Mouse (Mus musculus): Measurements from ENCODE around the gene Pax2. TPM values are rescaled to one million over a fixed set of nuclear protein-coding genes. Genes with fewer than 3 reads are reported as not detected.

Pax2 gene
- polyA plus RNA-seq, 1 experiment from 2014 or later, result 8.0 TPM

- Histone ChIP-seq H3K27me3 (ENCODE audit: control insufficient read depth, insufficient read depth, low read length) (peaks cover 97% of the 10 kb centered on the region), H3K36me3 (ENCODE audit: control insufficient read depth, insufficient read depth, low read length) (no peaks in the 10 kb centered on the region), H3K9me3 (ENCODE audit: control insufficient read depth, low read length) (no peaks in the 10 kb centered on the region), H3K4me1 (ENCODE audit: control insufficient read depth, insufficient read depth, low read length) (no peaks in the 10 kb centered on the region), H3K4me3 (ENCODE audit: low read depth, low read length) (no peak overlapping the region), H3K27ac (ENCODE audit: low read depth, low read length) (no peak overlapping the region), H3K9ac (ENCODE audit: low read length) (no peak overlapping the region), H3K4me2 (ENCODE audit: low read depth) (no peak overlapping the region)
- no peak for DNase-seq (ENCODE audit: low spot score)
- no peak for ATAC-seq (ENCODE audit: insufficient read depth, low FRiP score, low TSS enrichment)
- WGBS, result 4% methylated on average over 6 of the region's 6 CpGs
Observed at GRCm38 (mm10) chr19:44745741-44746140, 10.1 kb upstream of the Pax2 start.

- DNase-seq (ENCODE audit: low spot score), result peak; percentile 61
- no peak; the same call in 1 of the 2 replicates for ATAC-seq (ENCODE audit: insufficient read depth, low FRiP score, low TSS enrichment)
- Histone ChIP-seq H3K4me2 (ENCODE audit: low read depth) (peak overlapping the region; percentile 28), H3K4me3 (ENCODE audit: low read depth, low read length) (peak overlapping the region; percentile 29), H3K9ac (ENCODE audit: low read length) (peak overlapping the region; percentile 12), H3K4me1 (ENCODE audit: control insufficient read depth, insufficient read depth, low read length) (no peaks in the 10 kb centered on the region), H3K9me3 (ENCODE audit: control insufficient read depth, low read length) (no peaks in the 10 kb centered on the region), H3K27me3 (ENCODE audit: control insufficient read depth, insufficient read depth, low read length) (peaks cover 96% of the 10 kb centered on the region), H3K36me3 (ENCODE audit: control insufficient read depth, insufficient read depth, low read length) (no peaks in the 10 kb centered on the region), H3K27ac (ENCODE audit: low read depth, low read length) (peak overlapping the region; percentile 3; the same call in 1 of the 2 replicates)
- whole genome bisulfite sequencing, result 1% methylated on average over 38 of the region's 42 CpGs
Observed at GRCm38 (mm10) chr19:44746541-44747024, 9.3 kb upstream of the Pax2 start.

- Histone ChIP-seq H3K9ac (ENCODE audit: low read length) (no peak overlapping the region), H3K27ac (ENCODE audit: low read depth, low read length) (no peak overlapping the region), H3K9me3 (ENCODE audit: control insufficient read depth, low read length) (no peaks in the 10 kb centered on the region), H3K36me3 (ENCODE audit: control insufficient read depth, insufficient read depth, low read length) (no peaks in the 10 kb centered on the region), H3K4me1 (ENCODE audit: control insufficient read depth, insufficient read depth, low read length) (no peaks in the 10 kb centered on the region), H3K4me2 (ENCODE audit: low read depth) (no peak overlapping the region), H3K27me3 (ENCODE audit: control insufficient read depth, insufficient read depth, low read length) (peaks cover 96% of the 10 kb centered on the region), H3K4me3 (ENCODE audit: low read depth, low read length) (no peak overlapping the region)
- no peak for DNase-seq (ENCODE audit: low spot score)
- no peak for ATAC-seq (ENCODE audit: insufficient read depth, low FRiP score, low TSS enrichment)
- WGBS, result 5% methylated on average over 4 of the region's 4 CpGs
Observed at GRCm38 (mm10) chr19:44747471-44747870, 8.4 kb upstream of the Pax2 start.

- H3K9me3 ChIP-seq (ENCODE audit: control insufficient read depth, low read length), result no peaks in the 10 kb centered on the region
- H3K27me3 ChIP-seq (ENCODE audit: control insufficient read depth, insufficient read depth, low read length), result peaks cover 98% of the 10 kb centered on the region
- H3K4me3 ChIP-seq (ENCODE audit: low read depth, low read length), result peak overlapping the region; percentile 13; the same call in 1 of the 2 replicates
- 1% methylated on average over 5 of the region's 5 CpGs for WGBS
- DNase-seq (ENCODE audit: low spot score), result peak; percentile 38
- H3K9ac ChIP-seq (ENCODE audit: low read length), result no peak overlapping the region
- H3K4me1 ChIP-seq (ENCODE audit: control insufficient read depth, insufficient read depth, low read length), result no peaks in the 10 kb centered on the region
- no peak overlapping the region; the same call in none of the 2 replicates for H3K27ac ChIP-seq (ENCODE audit: low read depth, low read length)
- no peaks in the 10 kb centered on the region for H3K36me3 ChIP-seq (ENCODE audit: control insufficient read depth, insufficient read depth, low read length)
- H3K4me2 ChIP-seq (ENCODE audit: low read depth), result peak overlapping the region; percentile 36
- no peak for ATAC-seq (ENCODE audit: insufficient read depth, low FRiP score, low TSS enrichment)
Observed at GRCm38 (mm10) chr19:44748271-44748670, 7.6 kb upstream of the Pax2 start.

GRCm38 (mm10) chr19:44749061-44749990 is 6.5 kb upstream of the Pax2 start:
- H3K9ac ChIP-seq (ENCODE audit: low read length), result no peak overlapping the region
- H3K27ac ChIP-seq (ENCODE audit: low read depth, low read length), result peak overlapping the region; percentile 20; the same call in 1 of the 2 replicates
- H3K4me2 ChIP-seq (ENCODE audit: low read depth), result peak overlapping the region; percentile 36
- peak; percentile 44 for DNase-seq (ENCODE audit: low spot score)
- peak overlapping the region; percentile 10; the same call in 1 of the 2 replicates for H3K4me3 ChIP-seq (ENCODE audit: low read depth, low read length)
- peak; percentile 65; the same call in 1 of the 2 replicates for ATAC-seq (ENCODE audit: insufficient read depth, low FRiP score, low TSS enrichment)
- no peaks in the 10 kb centered on the region for H3K4me1 ChIP-seq (ENCODE audit: control insufficient read depth, insufficient read depth, low read length)
- peaks cover 98% of the 10 kb centered on the region for H3K27me3 ChIP-seq (ENCODE audit: control insufficient read depth, insufficient read depth, low read length)
- no peaks in the 10 kb centered on the region for H3K36me3 ChIP-seq (ENCODE audit: control insufficient read depth, insufficient read depth, low read length)
- H3K9me3 ChIP-seq (ENCODE audit: control insufficient read depth, low read length), result no peaks in the 10 kb centered on the region
- whole genome bisulfite sequencing, result under 1% methylated on average over 18 of the region's 18 CpGs

- ATAC-seq (ENCODE audit: insufficient read depth, low FRiP score, low TSS enrichment), result no peak
- DNase-seq (ENCODE audit: low spot score), result peak; percentile 71
- peak overlapping the region; percentile 22 for H3K4me3 ChIP-seq (ENCODE audit: low read depth, low read length)
- no peaks in the 10 kb centered on the region for H3K9me3 ChIP-seq (ENCODE audit: control insufficient read depth, low read length)
- peaks cover 4% of the 10 kb centered on the region for H3K4me1 ChIP-seq (ENCODE audit: control insufficient read depth, insufficient read depth, low read length)
- H3K4me2 ChIP-seq (ENCODE audit: low read depth), result peak overlapping the region; percentile 25
- H3K27me3 ChIP-seq (ENCODE audit: control insufficient read depth, insufficient read depth, low read length), result peaks cover 98% of the 10 kb centered on the region
- H3K9ac ChIP-seq (ENCODE audit: low read length), result peak overlapping the region; percentile 55
- peak overlapping the region; percentile 76 for H3K27ac ChIP-seq (ENCODE audit: low read depth, low read length)
- 2% methylated on average over 40 of the region's 42 CpGs for WGBS
- H3K36me3 ChIP-seq (ENCODE audit: control insufficient read depth, insufficient read depth, low read length), result no peaks in the 10 kb centered on the region
Observed at GRCm38 (mm10) chr19:44750051-44751041, 5.5 kb upstream of the Pax2 start.

- Histone ChIP-seq H3K27ac (ENCODE audit: low read depth, low read length) (peak overlapping the region; percentile 76; the same call in 1 of the 2 replicates), H3K27me3 (ENCODE audit: control insufficient read depth, insufficient read depth, low read length) (peaks cover 98% of the 10 kb centered on the region), H3K9me3 (ENCODE audit: control insufficient read depth, low read length) (no peaks in the 10 kb centered on the region), H3K9ac (ENCODE audit: low read length) (peak overlapping the region; percentile 55; the same call in 1 of the 2 replicates), H3K4me1 (ENCODE audit: control insufficient read depth, insufficient read depth, low read length) (peaks cover 11% of the 10 kb centered on the region), H3K4me2 (ENCODE audit: low read depth) (peak overlapping the region; percentile 25; the same call in 1 of the 2 replicates), H3K36me3 (ENCODE audit: control insufficient read depth, insufficient read depth, low read length) (no peaks in the 10 kb centered on the region), H3K4me3 (ENCODE audit: low read depth, low read length) (peak overlapping the region; percentile 22; the same call in 1 of the 2 replicates)
- DNase-seq (ENCODE audit: low spot score) (no peak), ATAC-seq (ENCODE audit: insufficient read depth, low FRiP score, low TSS enrichment) (no peak)
- 1% methylated on average over 9 of the region's 9 CpGs for WGBS
Observed at GRCm38 (mm10) chr19:44751042-44751441, 4.8 kb upstream of the Pax2 start.

GRCm38 (mm10) chr19:44751551-44751950 is 4.3 kb upstream of the Pax2 start:
- H3K4me1 ChIP-seq (ENCODE audit: control insufficient read depth, insufficient read depth, low read length), result peaks cover 12% of the 10 kb centered on the region
- DNase-seq (ENCODE audit: low spot score), result no peak
- H3K9ac ChIP-seq (ENCODE audit: low read length), result no peak overlapping the region
- H3K36me3 ChIP-seq (ENCODE audit: control insufficient read depth, insufficient read depth, low read length), result no peaks in the 10 kb centered on the region
- no peak for ATAC-seq (ENCODE audit: insufficient read depth, low FRiP score, low TSS enrichment)
- H3K27ac ChIP-seq (ENCODE audit: low read depth, low read length), result no peak overlapping the region
- no peak overlapping the region for H3K4me3 ChIP-seq (ENCODE audit: low read depth, low read length)
- H3K9me3 ChIP-seq (ENCODE audit: control insufficient read depth, low read length), result no peaks in the 10 kb centered on the region
- H3K4me2 ChIP-seq (ENCODE audit: low read depth), result 0 out of 2 replicates have a peak overlapping the region, but pooled peaks have one; percentile 14
- 6% methylated on average over 3 of the region's 3 CpGs for WGBS
- H3K27me3 ChIP-seq (ENCODE audit: control insufficient read depth, insufficient read depth, low read length), result peaks cover 98% of the 10 kb centered on the region
